Mouse (Mus musculus): ENCODE results near the gene Lekr1. TPM values are rescaled to one million over a fixed set of nuclear protein-coding genes. Genes with fewer than 3 reads are reported as not detected.

The Lekr1 gene
- polyA plus RNA-seq (2017; shearing (Covaris generic)) = not detected

GRCm38 (mm10) chr3:65665977-65666766 is at the start of gene Lekr1:
Gene Lekr1 (plus strand): TSS chr3:65666228.

Other genes with a start within 250 kb of the Lekr1 start
- gene Tiparp, start 137.8 kb upstream of the Lekr1 start, polyA plus RNA-seq (2017; shearing (Covaris generic)) = 45.7 TPM